Mouse (Mus musculus) common myeloid progenitor, adult 5-6 weeks (primary cell): ENCODE data around the gene Prkaa1. TPM values are rescaled to one million over a fixed set of nuclear protein-coding genes. Genes with fewer than 3 reads are reported as not detected.

ENCODE experiments used
- ATAC-seq: replicated peaks from 2 replicates; pipeline ENCODE4 v1.8.0; 2016; ENCODE audit warnings: low read depth, mild to moderate bottlenecking, moderate TSS enrichment, inconsistent platforms; ENCODE audit not compliant: poor library complexity, severe bottlenecking
- total RNA-seq: library from RNA; stranded (forward); fragments of 200-1000, 187-1606 nt; gene quantifications from 2 replicates; pipeline ENCODE4 v1.2.3, GENCODE M21; 2017

Gene Prkaa1
- 31.5 and 39.9 TPM in 2 replicates for total RNA-seq

GRCm38 (mm10) chr15:5143361-5144020 is at the start of gene Prkaa1:
Prkaa1 (plus strand) TSS chr15:5143861.
- peak; percentile 20 for ATAC-seq

GRCm38 (mm10) chr15:5095534-5096301 is 47.9 kb upstream of the Prkaa1 start:
- ATAC-seq: no peak

- ATAC-seq: peak; percentile 47; the same call in 1 of the 2 replicates
Observed at GRCm38 (mm10) chr15:5097376-5097775, 46.3 kb upstream of the Prkaa1 start.

- no peak for ATAC-seq
Observed at GRCm38 (mm10) chr15:5102312-5102711, 41.3 kb upstream of the Prkaa1 start.

GRCm38 (mm10) chr15:5105891-5106290 is 37.8 kb upstream of the Prkaa1 start:
- no peak for ATAC-seq

GRCm38 (mm10) chr15:5106293-5106692 is 37.4 kb upstream of the Prkaa1 start:
- peak; percentile 50 for ATAC-seq

GRCm38 (mm10) chr15:5107686-5108654 is 35.7 kb upstream of the Prkaa1 start, which contains the start of gene Card6:
Card6 (minus strand) TSS chr15:5108539.
- ATAC-seq: peak; percentile 88

GRCm38 (mm10) chr15:5108655-5109040 is 35.0 kb upstream of the Prkaa1 start:
- peak; percentile 27; the same call in 1 of the 2 replicates for ATAC-seq

GRCm38 (mm10) chr15:5112651-5113050 is 31.0 kb upstream of the Prkaa1 start:
- no peak for ATAC-seq

GRCm38 (mm10) chr15:5115173-5115572 is 28.5 kb upstream of the Prkaa1 start:
- ATAC-seq: no peak

GRCm38 (mm10) chr15:5116270-5117030 is 27.2 kb upstream of the Prkaa1 start, which contains the start of gene Rpl37:
Rpl37 (plus strand) TSS chr15:5116645.
- peak; percentile 94 for ATAC-seq

- no peak for ATAC-seq
Observed at GRCm38 (mm10) chr15:5117031-5117601, 26.5 kb upstream of the Prkaa1 start.

- ATAC-seq: no peak
Observed at GRCm38 (mm10) chr15:5118626-5119025, 25.0 kb upstream of the Prkaa1 start.

GRCm38 (mm10) chr15:5119192-5119591 is 24.5 kb upstream of the Prkaa1 start:
- ATAC-seq: no peak

- no peak for ATAC-seq
Observed at GRCm38 (mm10) chr15:5119707-5120106, 24.0 kb upstream of the Prkaa1 start.

GRCm38 (mm10) chr15:5121535-5122313 is 21.9 kb upstream of the Prkaa1 start:
- no peak for ATAC-seq

- ATAC-seq: 0 out of 2 replicates have a peak, but pooled peaks have one; percentile 13
Observed at GRCm38 (mm10) chr15:5126456-5126855, 17.2 kb upstream of the Prkaa1 start.

- no peak for ATAC-seq
Observed at GRCm38 (mm10) chr15:5127487-5127886, 16.2 kb upstream of the Prkaa1 start.
